Mouse (Mus musculus) C2C12 (cell line): ENCODE measurements around the gene Zfp592.
"Not testable (repeated sequence)": the region's sequence is repeated elsewhere in the genome, so short reads cannot be mapped to it uniquely, and the experiment has no call there.

Experiments used
- CTCF ChIP-seq: IDR thresholded peaks from one replicate; pipeline ENCODE4 v1.5.1; 2011; ENCODE audit not compliant: control insufficient read depth, insufficient read depth, insufficient read length
- MAX ChIP-seq: IDR thresholded peaks from one replicate; pipeline ENCODE4 v1.6.1; 2011; ENCODE audit warnings: mild to moderate bottlenecking, control low read depth
- USF1 ChIP-seq: IDR thresholded peaks from one replicate; pipeline ENCODE4 v1.6.1; 2011; ENCODE audit warnings: low read depth, mild to moderate bottlenecking, control low read depth, moderate library complexity

- not testable (repeated sequence) for TF ChIP-seq CTCF, USF1, MAX
These were observed 19.9 kb upstream of the Zfp592 start for GRCm38 (mm10) chr7:80973638-80974015.
